In genomic region chr4:41469199-41469598, GRCm38 (mm10) we compare ENCODE assay signal across 13 mouse cellular contexts. TPM values are rescaled to one million over a fixed set of nuclear protein-coding genes. Genes with fewer than 3 reads are reported as not detected.
DNase-seq lines count a peak whose midpoint lies in the region; ATAC-seq and TF ChIP-seq lines count a peak whose summit lies in the region.
"Had no signal": no experiment of that assay in that cellular context is flagged by ENCODE, and none has a peak within 500 bp of the region (broad histone marks: within the 10 kb centered on the region; RNA-seq: fewer than 3 reads in every experiment).

No protein-coding gene starts in this region.

- H3K4me1 ChIP-seq in kidney, adult 2 months (ENCODE audit: control insufficient read depth, insufficient read depth, low read length), result peaks cover 5% of the 10 kb centered on the region; the same call in 1 of the 2 replicates
- H3K4me1 ChIP-seq in MEL (ENCODE audit: control insufficient read depth in 1 of 2, insufficient read depth in 2 of 2, low read length in 2 of 2), result peaks cover 0 to 3% of the 10 kb centered on the region in 2 experiments; a peak in 1 of 4 replicates
- H3K4me1 ChIP-seq in hindbrain, postnatal 0 days (ENCODE audit: insufficient read depth, low read length), result no peaks in the 10 kb centered on the region

- TF ChIP-seq RAD21 in MEL (IDR thresholded peaks at IDR 0.05; ENCODE audit: low read depth, low read length), result no peak

- DNase-seq in embryo, embryonic 11 days, result peak; percentile 27
- DNase-seq in embryo, embryonic 9.5 days (ENCODE audit: extremely low spot score), result no peak
- no peak for DNase-seq in kidney, adult 2 months
- DNase-seq in kidney, adult 11 months, result no peak
- DNase-seq in MEL (ENCODE audit: low read depth, low spot score) (peak; percentile 14), liver (no peak)
- DNase-seq in hindbrain, postnatal 0 days (ENCODE audit: low spot score), result no peak

- no peak overlapping the region for H3K9ac ChIP-seq in MEL (ENCODE audit: control insufficient read depth, low read depth, low read length, poor library complexity, severe bottlenecking)
- no peak overlapping the region for H3K9ac ChIP-seq in hindbrain, postnatal 0 days (replicated peaks; ENCODE audit: low read length)
- H3K9ac ChIP-seq: liver, postnatal 0 days had no signal

- H3K79me2 ChIP-seq in MEL (ENCODE audit: control insufficient read depth, insufficient read depth, low read length, poor library complexity), result peaks cover 3% of the 10 kb centered on the region; the same call in 1 of the 2 replicates

- no peaks in the 10 kb centered on the region for H3K9me3 ChIP-seq in MEL (replicated peaks; ENCODE audit: insufficient read depth, low read length)
- H3K9me3 ChIP-seq in hindbrain, postnatal 0 days (ENCODE audit: low read length), result no peaks in the 10 kb centered on the region

- peak overlapping the region; percentile 80 for H3K27ac ChIP-seq in kidney, adult 2 months (ENCODE audit: insufficient read depth, low read depth, low read length)
- H3K27ac ChIP-seq in MEL (ENCODE audit: control insufficient read depth, low read depth, low read length), result no peak overlapping the region
- H3K27ac ChIP-seq in hindbrain, postnatal 0 days, result peak overlapping the region; percentile 37; the same call in 1 of the 2 replicates

- no peak for TF ChIP-seq CTCF in kidney, adult 2 months (conservative IDR thresholded peaks at IDR 0.05; ENCODE audit: insufficient read depth, insufficient read length, low read depth, low read length)
- TF ChIP-seq CTCF in MEL (IDR thresholded peaks at IDR 0.05 in 2 of 3, conservative IDR thresholded peaks at IDR 0.05 in 1 of 3; ENCODE audit: control insufficient read depth in 1 of 3, insufficient read depth in 1 of 3, low read depth in 2 of 3, low read length in 3 of 3, poor library complexity in 1 of 3, severe bottlenecking in 1 of 3), result no peak
- no peak for TF ChIP-seq CTCF in hindbrain, postnatal 0 days (IDR thresholded peaks at IDR 0.05; ENCODE audit: low read depth)

- TF ChIP-seq EP300 in MEL (IDR thresholded peaks at IDR 0.05; ENCODE audit: low read depth in 1 of 2, low read length in 2 of 2), result no peak

- no peak overlapping the region for H3K4me2 ChIP-seq in hindbrain, postnatal 0 days (ENCODE audit: low read depth, low read length)
- H3K4me2 ChIP-seq: heart, embryonic 11.5 days had no signal

- 56% methylated on average over 10 of the region's 10 CpGs for WGBS in kidney, adult 2 months
- WGBS in hindbrain, postnatal 0 days, result 61% methylated on average over 10 of the region's 10 CpGs

- no peak for ATAC-seq in hindbrain, postnatal 0 days
- ATAC-seq in erythroid progenitor cell, adult 5-6 weeks (replicated peaks; ENCODE audit: low FRiP score, poor library complexity, severe bottlenecking), result no peak
- ATAC-seq: activated CD4-positive, CD25-positive, alpha-beta regulatory T cell, adult 4 months; intestine, postnatal 0 days; liver, postnatal 0 days had no signal

- H3K27me3 ChIP-seq in kidney, adult 2 months (replicated peaks; ENCODE audit: control insufficient read depth, insufficient read depth, low read length), result no peaks in the 10 kb centered on the region
- no peaks in the 10 kb centered on the region for H3K27me3 ChIP-seq in MEL (ENCODE audit: control insufficient read depth in 1 of 2, insufficient read depth in 2 of 2, low read length in 2 of 2)
- no peaks in the 10 kb centered on the region for H3K27me3 ChIP-seq in hindbrain, postnatal 0 days (ENCODE audit: insufficient read depth, low read length)
- H3K27me3 ChIP-seq: CH12.LX had no signal

- H3K4me3 ChIP-seq in kidney, adult 2 months (ENCODE audit: insufficient read depth, low read depth, low read length), result no peak overlapping the region
- no peak overlapping the region for H3K4me3 ChIP-seq in MEL (ENCODE audit: control insufficient read depth in 1 of 2, insufficient read depth in 1 of 2, low read depth in 2 of 2, low read length in 2 of 2)
- no peak overlapping the region for H3K4me3 ChIP-seq in hindbrain, postnatal 0 days (ENCODE audit: low read length)

- H3K36me3 ChIP-seq in kidney, adult 2 months (ENCODE audit: control insufficient read depth, insufficient read depth, low read length), result no peaks in the 10 kb centered on the region
- peaks cover 0 to 2% of the 10 kb centered on the region in 2 experiments; a peak in 1 of 4 replicates for H3K36me3 ChIP-seq in MEL (ENCODE audit: control insufficient read depth in 1 of 2, insufficient read depth in 2 of 2, low read length in 2 of 2)
- H3K36me3 ChIP-seq in hindbrain, postnatal 0 days (ENCODE audit: insufficient read depth, low read length), result no peaks in the 10 kb centered on the region

- no peak for TF ChIP-seq POLR2A in kidney, adult 2 months (IDR thresholded peaks at IDR 0.05; ENCODE audit: low read depth, low read length)
- TF ChIP-seq POLR2A in MEL (IDR thresholded peaks at IDR 0.05; ENCODE audit: control insufficient read depth in 1 of 2, insufficient read depth in 1 of 2, low read depth in 1 of 2, low read length in 2 of 2, poor library complexity in 1 of 2), result no peak

TF ChIP-seq in MEL, 35 proteins besides CTCF, POLR2A, EP300 and RAD21:
- TF ChIP-seq CHD2 (IDR thresholded peaks at IDR 0.05; ENCODE audit: low read length) (no peak), TBP (IDR thresholded peaks at IDR 0.05; ENCODE audit: low read depth, low read length) (no peak), SIN3A (IDR thresholded peaks at IDR 0.05; ENCODE audit: low read length) (no peak), ETS1 (IDR thresholded peaks at IDR 0.05; ENCODE audit: low read depth, low read length) (no peak), NELFE (IDR thresholded peaks at IDR 0.05; ENCODE audit: low read depth, low read length) (no peak), KAT2A (conservative IDR thresholded peaks at IDR 0.05; ENCODE audit: low read depth, low read length) (no peak), BHLHE40 (IDR thresholded peaks at IDR 0.05; ENCODE audit: borderline replicate concordance, low read depth, low read length) (no peak), POLR2AphosphoS2 (IDR thresholded peaks at IDR 0.05; ENCODE audit: low read length) (no peak), MXI1 (IDR thresholded peaks at IDR 0.05; ENCODE audit: low read depth, low read length) (no peak)

RNA-seq across cellular contexts. Expression of gene Nudt2, which starts 4.2 kb away (rescaled TPM):
- polyA plus RNA-seq in kidney, adult 2 months (2012; rRNA removed), result 28.1 and 34.9 TPM in 2 replicates
- 19.2 and 20.9 TPM in 2 replicates for total RNA-seq in MEL (2012; rRNA removed)
- 10 to 100 TPM in 1 of 2 experiments, not detected in 1; 25.3 TPM for polyA plus RNA-seq in MEL (2012; ENCODE audit: insufficient read depth in 1 of 2, insufficient read length in 2 of 2, low read depth in 1 of 2, low replicate concordance in 2 of 2, missing spikeins in 1 of 2)
- 29.2 and 40.7 TPM in 2 replicates for total RNA-seq in hindbrain, postnatal 0 days (2014; rRNA removed)
- polyA plus RNA-seq in hindbrain, postnatal 0 days (2015; fragmentation: Nextera tagmentation; extraction: Ambion mirVana), result 68.6 and 71.6 TPM in 2 replicates
- total RNA-seq in erythroid progenitor cell, adult 5-6 weeks (2015; ENCODE audit: low replicate concordance), result 1.8 TPM in 1 of 2 replicates, not detected in the other
- total RNA-seq in erythroid progenitor cell, adult 5-6 weeks (2017; ENCODE audit: low replicate concordance), result 18.2 TPM in 1 of 2 replicates, not detected in the other

RNA-seq across cellular contexts. Expression of gene Kif24, which starts 4.5 kb away (rescaled TPM):
- 0.44 and 0.67 TPM in 2 replicates for polyA plus RNA-seq in kidney, adult 2 months (2012; rRNA removed)
- total RNA-seq in MEL (2012; rRNA removed), result 11.6 and 11.7 TPM in 2 replicates
- 10 to 100 TPM in 1 of 2 experiments, not detected in 1; 13.2 TPM for polyA plus RNA-seq in MEL (2012; ENCODE audit: insufficient read depth in 1 of 2, insufficient read length in 2 of 2, low read depth in 1 of 2, low replicate concordance in 2 of 2, missing spikeins in 1 of 2)
- 4.2 and 4.8 TPM in 2 replicates for total RNA-seq in hindbrain, postnatal 0 days (2014; rRNA removed)
- 2.3 and 2.7 TPM in 2 replicates for polyA plus RNA-seq in hindbrain, postnatal 0 days (2015; fragmentation: Nextera tagmentation; extraction: Ambion mirVana)
- total RNA-seq in erythroid progenitor cell, adult 5-6 weeks (2015; ENCODE audit: low replicate concordance), result 80.0 and 122 TPM in 2 replicates
- total RNA-seq in erythroid progenitor cell, adult 5-6 weeks (2017; ENCODE audit: low replicate concordance), result 92.7 and 96.0 TPM in 2 replicates

RNA-seq across cellular contexts. Expression of gene AI464131, which starts 33.7 kb away (rescaled TPM):
- polyA plus RNA-seq in kidney, adult 2 months (2012; rRNA removed), result 23.1 and 26.8 TPM in 2 replicates
- total RNA-seq in MEL (2012; rRNA removed), result 1.2 and 1.5 TPM in 2 replicates
- polyA plus RNA-seq in MEL (2012; ENCODE audit: insufficient read depth in 1 of 2, insufficient read length in 2 of 2, low read depth in 1 of 2, low replicate concordance in 2 of 2, missing spikeins in 1 of 2), result 1 to 10 TPM in 1 of 2 experiments, not detected in 1; 2.2 TPM
- 62.4 and 69.9 TPM in 2 replicates for total RNA-seq in hindbrain, postnatal 0 days (2014; rRNA removed)
- polyA plus RNA-seq in hindbrain, postnatal 0 days (2015; fragmentation: Nextera tagmentation; extraction: Ambion mirVana), result 22.0 and 22.9 TPM in 2 replicates
- total RNA-seq in erythroid progenitor cell, adult 5-6 weeks (2015; ENCODE audit: low replicate concordance), result not detected in 2 replicates
- 0.45 TPM in 1 of 2 replicates, not detected in the other for total RNA-seq in erythroid progenitor cell, adult 5-6 weeks (2017; ENCODE audit: low replicate concordance)
- polyA plus RNA-seq: activated CD4-positive, CD25-positive, alpha-beta regulatory T cell, adult 4 months had no signal

RNA-seq across cellular contexts. Expression of gene 1110017D15Rik, which starts 47.9 kb away (rescaled TPM):
- polyA plus RNA-seq in kidney, adult 2 months (2012; rRNA removed), result 0.11 and 0.42 TPM in 2 replicates
- total RNA-seq in MEL (2012; rRNA removed), result not detected in 2 replicates
- under 1 TPM in 1 of 2 experiments, not detected in 1; 0.21 TPM for polyA plus RNA-seq in MEL (2012; ENCODE audit: insufficient read depth in 1 of 2, insufficient read length in 2 of 2, low read depth in 1 of 2, low replicate concordance in 2 of 2, missing spikeins in 1 of 2)
- total RNA-seq in hindbrain, postnatal 0 days (2014; rRNA removed), result 2.3 and 9.9 TPM in 2 replicates
- polyA plus RNA-seq in hindbrain, postnatal 0 days (2015; fragmentation: Nextera tagmentation; extraction: Ambion mirVana), result 19.9 and 21.4 TPM in 2 replicates
- total RNA-seq in erythroid progenitor cell, adult 5-6 weeks (2015; ENCODE audit: low replicate concordance), result not detected in 2 replicates
- not detected in 2 replicates for total RNA-seq in erythroid progenitor cell, adult 5-6 weeks (2017; ENCODE audit: low replicate concordance)
- total RNA-seq: CH12.LX had no signal
- polyA plus RNA-seq: activated CD4-positive, CD25-positive, alpha-beta regulatory T cell, adult 4 months; heart, embryonic 11.5 days; liver, postnatal 0 days had no signal

Comparison
In these comparisons a context has a peak if more than half of its experiments do, and no peak if none do; other contexts are left out.
1. DNase-seq: peak in embryo, embryonic 11 days (single experiment) and MEL (single experiment); none in embryo, embryonic 9.5 days (single experiment), kidney, adult 2 months (single experiment), kidney, adult 11 months (single experiment), hindbrain, postnatal 0 days (single experiment) and liver (single experiment).
2. RNA of gene AI464131, which starts 33.7 kb away (total RNA-seq): 62.4 to 69.9 TPM in hindbrain, postnatal 0 days; 1.2 to 1.5 TPM in MEL and 0.45 TPM in erythroid progenitor cell, adult 5-6 weeks; every median in the first group is over 10 times any median in the second.